Mouse (Mus musculus): ENCODE data around the gene Brd2.

Gene Brd2

DNA sequence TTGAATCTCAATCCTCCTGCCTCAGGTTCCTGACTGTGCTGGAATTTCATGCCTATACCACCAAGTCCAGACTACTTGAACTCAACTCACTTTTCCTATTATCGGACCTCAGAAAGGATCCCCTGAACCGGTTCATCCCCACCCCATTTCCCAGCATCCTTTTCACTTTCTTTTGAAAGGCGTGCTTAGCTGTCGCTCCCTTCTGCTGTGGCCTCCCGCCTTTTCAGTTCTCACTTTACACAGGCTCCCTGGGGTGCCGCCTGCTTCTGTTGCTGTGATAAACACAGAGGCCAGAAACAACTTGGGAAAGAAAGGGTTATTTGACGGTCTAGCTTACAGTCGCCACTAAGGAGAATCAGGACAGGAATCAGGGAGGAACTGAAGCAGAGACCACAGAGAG lies 39.3 kb downstream of the Brd2 start:
- no peak for DNase-seq (ENCODE audit: low spot score in 2 of 2)

DNA sequence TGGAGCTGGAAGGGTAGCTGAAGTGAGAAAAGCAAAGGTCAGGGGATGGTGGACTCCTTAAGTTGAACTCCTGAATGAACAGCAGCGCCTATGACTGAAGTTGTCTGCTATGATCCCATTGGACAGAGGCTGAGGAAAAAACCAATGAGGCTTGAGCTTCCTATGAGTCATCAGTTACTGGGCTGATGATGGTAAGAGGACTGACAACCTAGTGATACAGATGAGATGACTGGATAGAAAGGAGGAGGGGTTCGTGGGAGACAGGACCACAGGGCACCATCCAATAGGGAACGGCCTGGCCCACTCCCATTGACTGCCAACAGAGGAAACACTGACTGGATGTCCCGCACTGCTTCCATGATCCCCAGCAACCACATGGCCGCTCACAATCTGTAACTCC lies 42.8 kb downstream of the Brd2 start:
- peak; percentile 24 to 66 for DNase-seq (ENCODE audit: low spot score in 2 of 2)

DNA sequence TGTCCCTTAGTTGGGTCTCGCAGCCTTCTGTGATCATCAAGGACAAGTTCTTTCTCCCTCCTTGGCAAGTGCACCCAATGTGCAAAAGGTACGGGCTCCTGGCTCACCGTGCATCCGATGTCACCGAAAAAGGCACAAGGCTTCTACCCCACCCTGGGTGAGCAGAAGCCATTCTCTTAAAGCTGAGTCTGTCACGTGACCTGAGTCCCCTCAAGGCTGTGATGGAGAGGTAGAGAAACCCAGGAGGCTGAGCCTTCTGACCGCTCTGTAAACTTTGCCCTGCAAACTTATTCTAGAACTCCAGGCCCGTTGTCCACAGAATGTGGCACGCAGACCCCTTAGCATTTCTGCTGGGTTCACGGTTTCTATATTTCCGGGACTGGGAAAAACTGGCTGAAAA lies 43.4 kb downstream of the Brd2 start:
- DNase-seq (ENCODE audit: low spot score in 2 of 2) = no peak

DNA sequence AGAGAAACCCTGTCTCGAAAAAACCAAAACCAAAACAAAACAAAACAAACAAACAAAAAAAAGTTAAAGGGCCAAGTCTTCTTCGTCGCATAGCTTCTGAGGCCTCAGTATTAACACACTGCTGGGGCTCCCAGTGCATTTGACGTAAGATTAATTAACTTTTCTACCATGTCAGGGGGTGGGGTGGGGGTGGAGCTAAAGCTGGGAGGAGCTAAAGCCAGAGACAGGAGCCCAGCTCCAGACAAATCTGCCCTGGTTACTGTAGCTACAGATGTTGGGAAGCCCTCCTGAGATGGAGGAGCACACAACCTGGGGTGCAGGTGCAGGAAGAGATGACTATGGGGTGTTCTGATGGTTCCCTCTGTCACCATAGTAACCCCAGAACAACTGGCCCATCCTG lies 44.3 kb downstream of the Brd2 start:
- DNase-seq (ENCODE audit: low spot score in 2 of 2) = no peak

DNA sequence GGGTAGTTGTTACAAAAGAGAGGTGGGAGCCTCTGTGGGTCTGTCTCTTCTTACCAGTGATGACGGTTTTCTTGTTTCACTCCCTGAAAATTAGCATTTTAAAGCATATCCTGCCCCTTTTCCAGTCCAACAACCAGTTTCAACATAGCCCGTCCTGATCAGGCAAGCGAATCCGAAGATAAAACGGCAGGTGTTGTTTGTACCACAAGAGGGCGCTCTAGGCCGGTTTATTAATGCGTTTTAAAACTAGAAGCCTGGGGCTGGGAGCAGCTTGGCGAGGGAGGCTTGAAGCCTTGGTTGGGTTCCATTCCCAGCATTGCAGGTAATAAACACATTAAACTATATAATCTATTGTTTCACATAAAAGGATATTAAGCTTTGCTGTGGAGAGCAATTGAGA lies 44.9 kb downstream of the Brd2 start:
- peak; percentile 31 to 59 for DNase-seq (ENCODE audit: low spot score in 2 of 2)

DNA sequence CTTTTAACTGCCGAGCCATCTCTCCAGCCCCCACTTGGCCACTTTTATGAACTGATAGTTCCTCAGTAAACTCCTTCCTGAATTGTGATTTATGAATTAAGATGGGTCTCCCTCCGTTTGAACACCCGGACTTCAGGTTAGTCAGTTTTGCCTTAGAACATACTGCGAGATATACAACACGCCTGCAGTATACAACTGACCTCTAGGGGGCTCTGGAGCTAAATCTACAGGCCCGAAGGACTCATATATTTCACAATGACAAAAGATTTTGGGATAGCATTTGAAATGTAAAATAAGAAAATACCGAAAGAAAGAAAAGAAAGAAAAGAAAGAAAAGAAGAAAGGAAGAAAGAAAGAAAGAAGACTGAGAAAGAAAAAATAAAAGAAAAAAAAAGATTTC lies 47.2 kb downstream of the Brd2 start:
- peak in 1 of 2 experiments; percentile 54 for DNase-seq (ENCODE audit: low spot score in 2 of 2)

DNA sequence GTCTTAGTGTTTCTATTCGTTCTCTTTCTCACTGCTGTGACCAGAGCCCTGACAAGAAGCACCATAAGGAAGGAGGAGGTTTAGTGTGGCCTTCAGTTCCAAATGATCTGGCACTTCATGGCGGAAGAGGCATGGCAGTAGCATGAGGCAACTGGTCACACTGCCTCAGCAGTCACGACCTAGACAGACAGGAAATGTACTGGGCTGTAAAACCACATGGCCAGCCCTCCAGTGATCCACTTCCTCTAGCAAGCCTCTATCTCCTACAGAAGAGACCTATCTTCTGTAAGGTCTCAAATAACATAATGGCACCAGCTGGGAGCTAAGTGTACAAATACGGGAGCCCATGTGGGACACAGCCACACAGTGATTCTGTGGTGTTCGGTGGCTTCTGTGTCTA lies 50.3 kb downstream of the Brd2 start:
- DNase-seq (ENCODE audit: low spot score in 2 of 2) = no peak

DNA sequence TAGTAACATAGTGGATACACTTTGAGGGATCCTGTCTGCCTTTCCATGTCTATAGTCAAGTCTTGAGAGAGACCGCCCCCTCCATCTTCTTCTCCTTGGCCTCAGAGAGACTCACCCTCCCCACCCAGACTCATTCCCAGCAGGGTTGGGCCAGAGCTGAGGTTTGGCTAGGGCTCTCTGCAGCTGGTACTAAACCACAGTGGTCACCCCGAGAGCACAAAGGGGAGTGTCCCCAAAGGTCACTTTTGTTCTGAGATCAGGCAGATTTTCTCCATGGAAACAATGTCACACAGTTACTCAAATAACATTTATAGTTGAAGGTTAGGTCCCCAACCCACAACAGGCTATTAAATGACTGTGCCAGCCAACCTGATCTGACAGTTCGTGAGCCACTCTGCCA lies 53.6 kb downstream of the Brd2 start:
- DNase-seq (ENCODE audit: low spot score in 2 of 2) = no peak

All from heart, adult 9 months (tissue).